Mouse (Mus musculus): Measurements from ENCODE around the gene Tgm7.

The Tgm7 gene

GRCm38 (mm10) chr2:121074747-121075146, 34.8 kb downstream of the Tgm7 start:
- DNase-seq (ENCODE audit: low read depth, low spot score): no peak

GRCm38 (mm10) chr2:121071871-121072270, 37.7 kb downstream of the Tgm7 start:
- no peak for DNase-seq (ENCODE audit: low read depth, low spot score)

GRCm38 (mm10) chr2:121069506-121069905, 40.1 kb downstream of the Tgm7 start:
- DNase-seq (ENCODE audit: low read depth, low spot score): no peak

GRCm38 (mm10) chr2:121067116-121067515, 42.5 kb downstream of the Tgm7 start:
- no peak for DNase-seq (ENCODE audit: low read depth, low spot score)

- no peak for DNase-seq (ENCODE audit: low read depth, low spot score)
Observed at GRCm38 (mm10) chr2:121061315-121061714, 48.3 kb downstream of the Tgm7 start.

GRCm38 (mm10) chr2:121057997-121058396, 51.6 kb downstream of the Tgm7 start:
- DNase-seq (ENCODE audit: low read depth, low spot score): no peak

- no peak for DNase-seq (ENCODE audit: low read depth, low spot score)
Observed at GRCm38 (mm10) chr2:121055915-121056314, 53.7 kb downstream of the Tgm7 start.

GRCm38 (mm10) chr2:121054060-121054459, 55.5 kb downstream of the Tgm7 start:
- DNase-seq (ENCODE audit: low read depth, low spot score): no peak

GRCm38 (mm10) chr2:121052176-121052575, 57.4 kb downstream of the Tgm7 start:
- DNase-seq (ENCODE audit: low read depth, low spot score): no peak

GRCm38 (mm10) chr2:121045653-121046052, 63.9 kb downstream of the Tgm7 start:
- no peak for DNase-seq (ENCODE audit: low read depth, low spot score)
